Mouse (Mus musculus) embryo, embryonic 11 days (tissue): ENCODE results near the gene Chaf1a.
A peak's percentile ranks its signal among the peaks of the same experiment; 100 is the strongest.

Experiments
- DNase-seq: peaks from one replicate; pipeline ENCODE4 v3.0.0-alpha.2; 2015

Gene Chaf1a

GRCm38 (mm10) chr17:56020400-56021084 lies 19.7 kb upstream of the Chaf1a start:
- DNase-seq = no peak

GRCm38 (mm10) chr17:56021161-56021910 lies 18.9 kb upstream of the Chaf1a start:
- no peak for DNase-seq

- no peak for DNase-seq
Measured at GRCm38 (mm10) chr17:56022131-56022988, 17.9 kb upstream of the Chaf1a start.

DNA sequence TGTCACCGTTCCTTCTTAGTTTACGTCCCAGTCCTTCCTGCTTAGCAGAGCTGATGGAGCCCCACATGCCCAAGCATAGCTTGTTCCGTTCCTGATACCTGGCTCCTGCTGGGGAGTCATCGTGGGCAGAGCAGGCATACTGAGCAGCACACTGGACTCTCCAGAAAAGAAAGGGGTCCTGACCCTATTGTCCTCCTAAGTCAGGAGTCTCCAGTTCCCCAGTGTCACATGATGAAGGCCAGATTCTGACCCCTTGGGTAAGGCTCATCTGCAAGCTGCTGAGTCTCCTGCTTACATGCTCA lies 17.3 kb upstream of the Chaf1a start:
- no peak for DNase-seq

DNA sequence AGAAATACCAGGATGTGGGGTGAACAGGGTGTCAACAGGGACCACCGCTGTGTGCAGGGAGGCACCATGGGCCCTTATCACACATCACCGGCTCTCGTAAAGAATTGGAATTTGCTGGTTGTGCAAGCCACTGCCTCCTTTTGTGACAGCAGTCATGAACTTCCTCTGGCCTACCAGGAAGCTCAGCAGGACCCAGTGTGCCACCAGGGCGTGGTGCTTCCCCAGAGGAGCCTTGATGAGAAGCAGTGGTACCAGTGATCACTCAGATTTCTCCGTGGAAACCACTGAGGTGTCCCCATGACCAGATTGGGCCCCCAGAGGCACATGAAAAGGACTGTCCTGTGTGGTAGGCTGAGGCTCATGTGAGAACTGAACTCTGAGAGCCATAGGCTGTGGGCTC lies 16.9 kb upstream of the Chaf1a start:
- DNase-seq = no peak

DNA sequence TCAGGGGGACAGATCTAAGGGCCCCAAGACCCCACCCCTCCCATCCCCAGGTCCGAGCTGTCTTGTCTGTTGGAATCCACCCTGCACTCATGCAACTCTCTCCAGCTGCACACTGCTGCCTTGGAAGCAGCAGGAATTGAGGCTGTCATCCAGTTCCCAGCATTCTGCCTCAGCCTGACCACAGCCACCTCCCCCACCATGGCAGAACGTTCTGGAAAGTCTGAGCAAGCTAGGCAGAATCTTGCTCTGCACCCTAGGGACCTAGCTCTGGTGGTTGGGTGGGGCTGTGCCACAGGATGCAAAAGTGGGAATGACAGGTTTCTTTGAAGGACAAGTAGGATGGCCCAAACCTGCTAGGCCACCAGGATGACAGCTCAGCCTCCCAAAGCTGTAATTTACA lies 15.8 kb upstream of the Chaf1a start:
- no peak for DNase-seq

GRCm38 (mm10) chr17:56024931-56025330 lies 15.3 kb upstream of the Chaf1a start:
- no peak for DNase-seq

DNA sequence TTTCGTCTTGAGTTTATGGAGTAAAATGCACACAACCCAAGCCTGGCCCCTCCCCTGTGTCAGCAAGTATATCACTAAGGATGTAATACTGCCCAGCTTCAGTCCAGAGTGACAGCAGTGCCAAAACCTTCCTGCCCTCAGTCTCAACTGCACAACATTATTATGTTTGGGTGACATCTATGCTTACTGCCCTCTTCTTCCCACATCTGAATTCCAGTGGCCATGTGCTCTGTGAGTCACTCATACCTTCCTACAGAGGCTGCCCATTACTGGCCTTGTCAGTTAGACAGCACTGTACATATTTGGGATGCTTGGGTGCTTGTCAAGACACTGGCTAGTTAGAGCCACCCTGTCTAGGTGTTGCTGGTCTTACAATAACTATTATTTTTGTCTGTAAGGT lies 13.9 kb upstream of the Chaf1a start:
- no peak for DNase-seq

- no peak for DNase-seq
Measured at GRCm38 (mm10) chr17:56026881-56027280, 13.4 kb upstream of the Chaf1a start.

GRCm38 (mm10) chr17:56027801-56028441 lies 12.3 kb upstream of the Chaf1a start:
- no peak for DNase-seq

- no peak for DNase-seq
Measured at GRCm38 (mm10) chr17:56030238-56030870, 9.9 kb upstream of the Chaf1a start.

- DNase-seq = no peak
Measured at GRCm38 (mm10) chr17:56030919-56031318, 9.3 kb upstream of the Chaf1a start.

GRCm38 (mm10) chr17:56031431-56031830 lies 8.8 kb upstream of the Chaf1a start:
- DNase-seq = no peak

DNA sequence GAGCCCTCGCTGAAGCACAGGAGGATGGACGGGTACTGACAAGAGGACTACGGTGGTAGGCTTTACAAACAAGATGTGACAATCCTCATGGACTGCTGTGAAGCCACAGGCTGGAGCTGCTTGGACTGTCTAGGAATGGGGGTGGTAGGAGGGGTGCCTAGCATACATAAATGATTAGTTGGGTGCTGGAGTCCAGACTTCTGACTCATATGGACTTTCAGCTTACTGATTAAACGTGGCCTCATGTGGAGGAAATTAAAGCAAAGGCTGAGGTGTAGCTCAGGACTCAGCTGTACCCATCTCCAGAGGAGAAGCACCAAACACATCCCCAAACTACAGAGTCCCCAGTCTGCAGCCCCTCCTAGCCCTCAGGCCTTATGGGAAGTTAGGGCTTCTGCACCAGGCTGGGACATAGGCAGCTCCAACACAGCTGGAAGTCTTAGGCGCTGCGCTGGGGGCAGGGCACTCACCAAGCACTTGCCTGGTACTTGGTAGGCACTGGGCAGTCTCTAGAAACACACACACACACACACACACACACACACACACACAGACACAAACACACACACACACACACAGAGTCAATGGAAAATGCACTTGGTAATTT lies 8.0 kb upstream of the Chaf1a start:
- DNase-seq = no peak

- no peak for DNase-seq
Measured at GRCm38 (mm10) chr17:56032831-56033230, 7.4 kb upstream of the Chaf1a start.

DNA sequence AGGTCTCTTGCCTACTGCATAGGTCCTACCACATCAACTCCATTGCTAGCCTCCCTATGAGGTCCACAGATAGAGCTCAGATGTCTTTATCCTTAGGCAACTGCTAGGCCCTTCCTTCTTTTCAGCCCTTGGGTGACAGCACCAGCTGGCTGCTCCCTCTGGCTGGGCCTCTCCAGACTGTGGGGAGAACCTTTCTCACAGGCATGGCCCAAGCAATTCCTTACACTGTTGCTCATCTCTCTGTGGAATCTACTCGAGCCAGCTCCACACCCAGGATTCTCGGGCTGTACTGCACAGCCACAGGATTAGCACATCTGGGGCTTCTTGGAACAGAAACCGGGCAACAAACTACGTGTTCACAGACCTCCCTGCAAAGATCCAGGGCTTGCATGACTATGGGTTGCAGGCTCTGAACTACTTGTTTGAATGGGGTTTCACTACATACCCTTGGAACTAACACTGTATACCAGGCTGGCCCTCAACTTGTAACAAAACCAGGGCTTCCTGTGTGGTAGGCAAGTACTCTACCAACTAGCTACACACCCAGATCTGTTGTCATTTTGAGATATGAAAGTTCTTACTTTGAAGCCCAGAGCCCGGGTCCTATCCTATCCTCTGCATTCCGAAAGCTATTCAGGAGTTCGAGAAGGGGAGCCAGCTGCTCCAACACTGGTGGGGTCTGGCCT lies 6.1 kb upstream of the Chaf1a start:
- no peak for DNase-seq

GRCm38 (mm10) chr17:56034726-56035100 lies 5.5 kb upstream of the Chaf1a start:
- DNase-seq = no peak

DNA sequence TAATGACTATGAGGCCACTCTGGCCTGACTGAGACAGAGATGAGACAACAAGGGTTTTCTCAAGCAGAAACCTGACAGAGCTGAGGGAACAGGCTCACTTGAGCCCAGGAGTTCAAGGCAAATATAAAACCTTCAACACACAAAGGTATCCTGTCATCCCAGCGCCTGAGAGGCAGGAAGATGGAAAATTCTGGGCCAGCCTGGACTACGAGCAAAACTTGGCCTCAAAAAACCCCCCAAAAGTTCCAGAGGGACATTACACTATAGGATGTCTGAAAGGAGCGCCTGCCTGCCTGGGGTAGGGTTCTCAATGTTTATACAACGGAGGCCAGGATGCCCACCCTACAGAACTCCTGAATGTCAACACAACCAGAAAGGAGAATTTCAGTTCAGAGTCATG lies 5.0 kb upstream of the Chaf1a start:
- no peak for DNase-seq

- peak; percentile 99 for DNase-seq
Measured at GRCm38 (mm10) chr17:56036176-56036900, 3.9 kb upstream of the Chaf1a start, which contains the start of gene Sh3gl1. Sh3gl1 (minus strand) TSS chr17:56036635.

DNA sequence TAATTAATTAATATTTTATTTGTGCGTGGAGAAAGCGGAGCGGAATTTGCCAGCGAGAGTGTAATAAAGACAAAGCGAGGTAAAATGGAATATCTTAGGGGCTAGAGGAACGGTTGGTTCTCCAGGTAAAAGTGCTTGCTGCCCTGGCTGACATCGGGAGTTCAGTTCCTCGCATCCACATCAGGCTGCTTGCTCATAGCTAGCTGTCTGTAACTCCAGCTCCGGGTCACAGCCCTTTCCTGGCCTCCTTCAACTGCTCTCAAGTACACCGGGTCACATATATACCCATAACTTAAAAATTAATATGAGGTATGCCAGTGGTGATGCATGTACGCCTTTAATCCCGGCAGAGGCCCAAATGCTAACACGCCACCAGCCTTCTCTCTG lies 3.3 kb upstream of the Chaf1a start:
- no peak for DNase-seq
